Mouse (Mus musculus) macrophage (primary cell): ENCODE measurements around the gene Mapk12. TPM values are rescaled to one million over a fixed set of nuclear protein-coding genes. Genes with fewer than 3 reads are reported as not detected.

ENCODE experiments used
- H3K27ac ChIP-seq: fragments of 350-480 bp; formaldehyde crosslinking; 2 replicates; pipeline ENCODE4 v1.9.0; 2021
- H3K36me3 ChIP-seq: fragments of 350-480 bp; formaldehyde crosslinking; 2 replicates; pipeline ENCODE4 v1.9.0; 2021; ENCODE audit errors: inconsistent target
- H3K4me3 ChIP-seq: fragments of 350-480 bp; formaldehyde crosslinking; 2 replicates; pipeline ENCODE4 v1.9.0; 2021; ENCODE audit errors: inconsistent target
- H3K79me2 ChIP-seq: fragments of 350-480 bp; formaldehyde crosslinking; 2 replicates; pipeline ENCODE4 v1.9.0; 2021; ENCODE audit errors: inconsistent target
- WGBS: methylation state at CpG from one replicate; pipeline ENCODE4 v1.1.7; 2026; ENCODE audit warnings: inconsistent platforms; ENCODE audit not compliant: missing documents; 5-methylcytosine and 5-hydroxymethylcytosine counted together
- polyA plus RNA-seq: library from polyadenylated mRNA; stranded (reverse); fragments of 250-400 nt; gene quantifications from 3 replicates; pipeline ENCODE4 v1.2.4, GENCODE M21; 2018; ENCODE audit warnings: inconsistent platforms

Mapk12 gene
- polyA plus RNA-seq, 1 experiment from 2014 or later: 0.09 TPM

DNA sequence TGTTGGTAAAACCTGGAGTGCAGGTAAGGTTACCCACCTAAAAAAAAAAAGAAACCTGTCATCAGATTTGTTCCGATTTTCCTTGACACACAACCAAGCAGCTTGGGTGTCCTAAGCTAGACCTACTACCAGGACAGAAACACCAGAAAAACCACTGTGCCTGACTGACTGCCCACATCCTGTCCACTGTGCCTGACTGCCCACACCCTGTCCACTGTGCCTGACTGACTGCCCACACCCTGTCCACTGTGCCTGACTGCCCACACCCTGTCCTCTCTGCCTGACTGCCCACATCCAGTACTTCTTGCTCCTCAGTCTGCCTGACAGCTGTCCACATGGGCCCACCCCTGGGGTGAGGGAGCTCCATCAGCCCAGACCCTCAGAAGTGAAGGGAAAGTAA is 33.5 kb downstream of the Mapk12 start:
- peaks cover 86% of the 10 kb centered on the region for H3K36me3 ChIP-seq
- WGBS: 100% methylated on average over 1 of the region's 1 CpGs
- no peak overlapping the region for H3K4me3 ChIP-seq
- H3K79me2 ChIP-seq: no peaks in the 10 kb centered on the region
- no peak overlapping the region for H3K27ac ChIP-seq

DNA sequence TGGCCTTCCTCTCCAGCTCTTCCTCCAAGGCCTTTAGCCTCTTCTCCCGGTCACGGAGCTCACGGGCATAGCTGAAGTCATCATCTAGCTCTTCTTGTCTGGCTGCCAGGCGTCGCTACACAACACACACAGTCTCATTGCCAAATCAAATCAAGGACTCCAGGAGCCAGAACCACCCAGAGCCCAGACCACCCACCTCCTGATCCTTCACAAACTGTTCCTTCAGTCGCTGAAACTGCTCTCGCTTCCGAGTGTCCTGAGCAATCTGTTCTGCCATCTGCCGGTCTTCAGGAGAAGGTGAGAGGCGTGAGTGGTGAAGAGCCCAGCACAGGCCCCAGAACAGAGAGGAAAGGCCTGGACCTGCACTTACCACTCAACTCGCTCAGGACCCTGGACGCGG is 34.4 kb downstream of the Mapk12 start:
- H3K4me3 ChIP-seq: no peak overlapping the region
- no peaks in the 10 kb centered on the region for H3K79me2 ChIP-seq
- H3K36me3 ChIP-seq: peaks cover 86% of the 10 kb centered on the region
- WGBS: 95% methylated on average over 13 of the region's 13 CpGs
- no peak overlapping the region for H3K27ac ChIP-seq

DNA sequence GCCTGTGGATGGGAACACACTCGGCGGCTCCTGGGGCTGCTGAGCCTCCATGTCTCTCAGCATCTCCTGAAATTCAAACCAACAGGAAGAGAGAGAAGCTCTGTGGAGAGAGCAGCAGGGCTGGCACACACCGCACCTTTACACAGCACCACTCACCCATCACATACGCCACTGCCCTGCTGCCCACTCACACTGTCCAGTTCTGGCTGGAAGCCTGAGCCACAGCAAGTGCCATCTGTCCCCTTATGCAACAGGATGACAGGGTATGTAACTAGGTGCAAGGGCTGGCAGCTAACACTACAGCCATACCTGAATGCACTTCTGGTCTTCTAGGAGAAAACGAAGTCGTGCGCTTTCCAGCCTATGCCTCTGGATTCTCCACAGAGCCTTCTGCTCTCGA is 36.1 kb downstream of the Mapk12 start:
- WGBS: 100% methylated on average over 6 of the region's 8 CpGs
- peaks cover 86% of the 10 kb centered on the region for H3K36me3 ChIP-seq
- no peaks in the 10 kb centered on the region for H3K79me2 ChIP-seq
- H3K27ac ChIP-seq: no peak overlapping the region
- H3K4me3 ChIP-seq: no peak overlapping the region

DNA sequence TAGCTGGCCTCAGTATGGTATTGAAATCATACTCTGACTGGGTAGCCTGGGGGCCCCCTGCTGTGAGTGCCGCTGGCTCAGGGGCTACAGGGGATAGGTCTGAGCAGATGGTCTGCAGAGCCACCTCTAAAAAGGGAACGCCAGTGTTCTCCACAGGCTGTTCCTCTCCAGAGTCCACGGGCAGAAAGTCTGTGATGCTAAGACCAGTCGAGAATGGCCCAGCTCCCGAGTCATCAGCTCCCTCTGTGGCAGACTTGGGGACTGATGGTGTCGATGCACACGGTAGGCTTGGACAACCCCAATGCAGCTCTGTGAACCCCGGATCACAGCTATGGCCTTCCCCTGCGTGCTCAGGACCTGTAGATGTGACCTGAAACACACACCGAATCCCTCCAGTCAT is 36.6 kb downstream of the Mapk12 start:
- Histone ChIP-seq H3K27ac (no peak overlapping the region), H3K4me3 (no peak overlapping the region), H3K79me2 (no peaks in the 10 kb centered on the region), H3K36me3 (peaks cover 87% of the 10 kb centered on the region)
- 96% methylated on average over 10 of the region's 10 CpGs for WGBS

DNA sequence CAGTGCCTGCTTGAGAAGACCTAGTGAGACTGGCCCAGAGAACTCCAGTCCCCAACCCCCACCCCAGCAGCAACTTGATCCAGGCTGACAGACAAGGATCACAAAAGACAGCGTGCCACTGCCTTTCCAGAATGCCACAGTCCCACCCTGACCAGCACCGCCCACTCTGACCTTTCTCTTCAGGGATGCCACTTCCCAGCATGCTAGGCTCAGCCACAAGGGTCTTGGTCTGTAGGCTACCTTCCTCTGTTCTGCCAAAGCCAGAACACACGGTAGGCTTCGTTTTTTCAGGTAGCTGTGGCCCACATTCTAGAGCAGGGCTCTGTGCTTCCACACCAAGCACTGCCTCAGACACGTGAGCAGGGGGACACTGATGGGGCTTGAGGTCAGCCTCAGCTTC is 37.9 kb downstream of the Mapk12 start:
- WGBS: 86% methylated on average over 5 of the region's 5 CpGs
- H3K36me3 ChIP-seq: peaks cover 87% of the 10 kb centered on the region
- H3K79me2 ChIP-seq: no peaks in the 10 kb centered on the region
- H3K27ac ChIP-seq: no peak overlapping the region
- no peak overlapping the region for H3K4me3 ChIP-seq

DNA sequence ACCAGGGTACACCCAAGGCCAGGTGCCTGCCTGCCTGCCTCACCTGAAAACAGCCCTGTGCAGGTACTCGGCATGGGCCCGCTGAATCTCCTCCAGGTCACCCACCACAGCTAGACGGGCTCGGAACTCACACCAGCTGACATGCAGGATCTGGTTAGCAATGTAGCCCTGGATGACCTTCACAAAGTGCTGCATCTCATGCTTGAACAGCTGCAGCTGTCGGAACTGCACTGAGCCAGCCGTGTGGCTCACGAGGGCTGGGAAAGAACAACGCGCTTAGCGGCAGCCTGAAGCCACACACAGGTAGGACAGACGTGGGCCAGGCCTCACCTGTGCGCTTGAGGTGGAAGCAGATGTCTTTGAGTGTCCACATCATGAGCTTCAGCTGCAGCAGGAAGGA is 39.7 kb downstream of the Mapk12 start:
- no peak overlapping the region for H3K27ac ChIP-seq

DNA sequence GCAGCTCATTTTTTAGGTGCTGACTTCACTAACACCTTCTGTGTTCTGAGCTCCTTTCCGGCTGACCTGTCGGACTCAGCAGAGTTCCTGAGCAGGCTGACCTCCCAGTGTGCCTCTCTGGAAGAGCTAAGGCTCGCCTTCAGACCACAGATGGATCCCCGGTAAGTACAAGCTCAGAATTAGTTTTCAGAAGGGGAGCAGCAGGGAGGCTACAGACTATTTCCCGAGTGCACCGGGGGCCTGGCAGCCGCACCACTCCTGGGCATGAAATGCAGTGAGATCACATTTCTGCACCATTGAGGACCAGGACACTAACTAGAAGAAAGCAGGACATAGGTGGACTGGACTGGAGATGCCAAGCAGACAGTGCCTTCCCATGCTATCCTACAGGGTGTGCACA is 41.9 kb downstream of the Mapk12 start:
- no peaks in the 10 kb centered on the region for H3K79me2 ChIP-seq
- no peak overlapping the region for H3K4me3 ChIP-seq
- H3K27ac ChIP-seq: no peak overlapping the region
- 93% methylated on average over 7 of the region's 7 CpGs for WGBS
- H3K36me3 ChIP-seq: peaks cover 88% of the 10 kb centered on the region

More for the DNA sequence above, 39.7 kb downstream of the Mapk12 start:
- peaks cover 86% of the 10 kb centered on the region for H3K36me3 ChIP-seq
- WGBS: 95% methylated on average over 11 of the region's 12 CpGs
- no peaks in the 10 kb centered on the region for H3K79me2 ChIP-seq
- H3K4me3 ChIP-seq: no peak overlapping the region

DNA sequence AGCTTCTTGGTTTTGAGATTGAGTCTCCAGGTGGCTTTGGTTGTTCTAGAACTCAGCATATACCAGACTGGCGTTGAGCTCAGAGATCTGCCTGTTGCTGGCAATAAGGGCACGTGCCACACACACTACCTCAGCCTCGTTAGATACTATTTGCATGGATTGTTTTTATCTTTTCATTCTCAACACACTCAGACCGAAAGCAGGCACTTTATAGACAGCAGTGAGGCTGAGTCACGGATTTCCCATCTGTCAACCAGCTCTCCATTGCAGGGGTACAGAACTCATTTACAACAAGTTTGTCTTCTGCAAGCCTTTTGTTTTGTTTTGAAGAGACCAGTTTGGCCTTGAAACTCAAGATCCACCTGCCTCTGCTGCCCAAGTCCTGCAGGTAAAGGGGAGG is 43.1 kb downstream of the Mapk12 start:
- no peaks in the 10 kb centered on the region for H3K79me2 ChIP-seq
- no peak overlapping the region for H3K27ac ChIP-seq
- peaks cover 93% of the 10 kb centered on the region for H3K36me3 ChIP-seq
- 98% methylated on average over 5 of the region's 5 CpGs for WGBS
- H3K4me3 ChIP-seq: no peak overlapping the region

DNA sequence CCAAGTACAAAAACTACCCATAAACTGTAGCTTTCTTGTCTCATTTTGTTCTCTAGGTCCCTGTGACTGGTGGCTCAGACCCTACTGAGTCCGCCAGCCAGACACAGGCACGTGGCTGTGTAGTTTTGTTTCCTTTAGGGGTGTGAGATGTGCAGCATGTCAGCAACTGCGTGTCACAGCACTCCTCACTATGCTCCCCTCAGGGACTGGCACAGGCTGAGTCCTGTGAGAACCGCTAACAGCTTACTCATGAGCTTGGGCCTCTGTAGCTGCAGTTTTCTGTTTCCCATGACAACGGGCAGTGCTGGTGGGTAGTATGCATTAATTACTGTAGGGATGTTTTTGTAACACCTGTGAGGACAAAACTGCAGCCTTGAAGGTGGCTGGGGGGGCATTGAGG is 48.3 kb downstream of the Mapk12 start:
- peaks cover 48% of the 10 kb centered on the region for H3K36me3 ChIP-seq
- no peak overlapping the region for H3K4me3 ChIP-seq
- WGBS: 97% methylated on average over 5 of the region's 5 CpGs
- peaks cover 11% of the 10 kb centered on the region; the same call in 1 of the 2 replicates for H3K79me2 ChIP-seq
- no peak overlapping the region for H3K27ac ChIP-seq

DNA sequence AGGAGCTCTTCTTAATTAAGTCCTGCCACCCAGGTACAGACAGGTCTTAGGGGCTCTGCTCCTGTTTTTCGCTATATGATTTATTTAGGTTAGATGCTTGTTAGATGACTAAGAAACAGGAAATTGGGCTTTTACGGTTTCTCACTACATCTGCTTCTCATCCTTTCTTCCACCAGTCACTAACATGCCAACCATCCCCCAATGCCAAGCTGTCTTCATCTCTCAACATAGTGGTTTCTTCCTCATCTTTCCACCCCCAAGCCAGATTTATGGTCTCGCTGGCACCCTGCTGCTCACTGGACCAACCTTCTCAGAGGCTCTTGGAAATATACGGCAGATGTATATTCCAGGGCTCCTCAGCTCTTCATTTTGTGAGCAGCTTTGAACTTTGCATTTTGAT is 49.8 kb downstream of the Mapk12 start:
- WGBS: 87% methylated on average over 4 of the region's 4 CpGs
- peaks cover 41% of the 10 kb centered on the region for H3K36me3 ChIP-seq

DNA sequence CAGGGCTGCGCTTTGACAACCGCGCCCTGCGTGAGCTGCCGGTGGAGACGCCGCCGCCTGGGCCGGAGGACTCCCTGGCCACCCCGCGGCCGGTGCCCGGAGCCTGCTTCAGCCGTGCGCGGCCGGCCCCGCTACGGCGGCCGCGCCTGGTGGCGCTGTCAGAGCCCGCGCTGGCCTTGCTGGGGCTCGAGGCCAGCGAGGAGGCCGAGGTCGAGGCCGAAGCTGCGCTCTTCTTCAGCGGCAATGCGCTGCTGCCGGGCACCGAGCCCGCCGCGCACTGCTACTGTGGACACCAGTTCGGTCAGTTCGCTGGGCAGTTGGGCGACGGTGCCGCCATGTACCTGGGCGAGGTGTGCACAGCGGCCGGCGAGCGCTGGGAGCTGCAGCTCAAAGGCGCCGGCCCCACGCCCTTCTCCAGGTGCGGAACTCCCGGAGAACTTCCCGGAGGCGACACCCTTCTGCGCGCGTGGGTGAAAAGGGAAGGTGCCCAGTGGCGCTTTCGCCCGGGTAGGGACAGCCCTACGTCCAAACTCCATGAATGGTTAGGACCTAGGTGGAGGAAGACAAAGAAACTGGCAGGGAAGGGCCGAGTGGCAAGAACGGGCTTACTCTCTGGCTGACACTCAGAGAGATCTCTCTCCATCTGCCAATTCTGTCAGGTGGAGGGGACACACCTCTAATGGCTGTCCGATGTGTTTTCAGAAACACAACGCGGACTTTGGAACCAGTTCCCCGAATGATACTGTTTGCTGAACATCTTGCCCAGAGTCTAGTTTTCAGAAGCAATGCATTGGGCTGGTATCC is 51.1 kb downstream of the Mapk12 start:
- WGBS: 3% methylated on average over 62 of the region's 68 CpGs
- peaks cover 11% of the 10 kb centered on the region; the same call in 1 of the 2 replicates for H3K79me2 ChIP-seq
- H3K27ac ChIP-seq: no peak overlapping the region
- peaks cover 41% of the 10 kb centered on the region for H3K36me3 ChIP-seq
- H3K4me3 ChIP-seq: peak overlapping the region; percentile 45

More for the DNA sequence above, 49.8 kb downstream of the Mapk12 start:
- no peak overlapping the region for H3K4me3 ChIP-seq
- no peak overlapping the region for H3K27ac ChIP-seq
- peaks cover 11% of the 10 kb centered on the region; the same call in 1 of the 2 replicates for H3K79me2 ChIP-seq

DNA sequence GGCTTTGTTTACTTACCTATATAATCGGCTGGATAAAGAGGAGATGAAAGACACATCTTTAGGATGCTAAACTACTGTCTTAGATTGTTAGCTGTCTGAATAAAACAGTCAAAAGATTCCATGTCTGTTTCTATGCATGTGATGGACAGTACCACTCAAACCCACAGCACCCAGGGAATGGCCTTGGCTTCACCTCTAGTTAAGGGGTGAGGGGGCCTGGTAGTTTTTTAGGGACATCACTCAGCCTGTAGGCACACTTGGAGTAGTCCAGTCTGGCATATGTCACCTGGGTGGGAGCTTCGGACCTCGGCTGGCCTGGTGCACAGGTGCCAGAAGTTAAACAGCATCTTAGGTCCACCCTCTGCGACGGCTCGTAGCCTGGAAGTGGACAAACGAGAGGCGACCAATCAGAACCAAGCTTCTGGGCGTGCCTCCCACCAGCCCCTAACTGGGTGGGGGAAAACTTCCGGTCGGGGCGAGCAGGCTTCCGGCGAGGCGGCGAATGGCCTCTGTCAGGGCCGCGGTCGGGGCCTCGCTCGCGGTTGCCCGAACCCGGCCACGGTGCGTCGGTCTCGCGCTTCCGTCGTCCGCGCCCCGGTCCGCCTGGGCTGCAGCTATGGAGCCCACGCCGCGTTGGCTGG is 51.8 kb downstream of the Mapk12 start, which contains the start of gene Selenoo:
Gene Selenoo (plus strand): TSS at position 478 of the 641 bp plus-strand sequence.
- Histone ChIP-seq H3K36me3 (peaks cover 41% of the 10 kb centered on the region), H3K27ac (no peak within 1 kb of the TSS), H3K79me2 (peaks cover 11% of the 10 kb centered on the region; the same call in 1 of the 2 replicates), H3K4me3 (peak within 1 kb of the TSS; percentile 45)
- 1% methylated on average over 38 of the region's 38 CpGs for WGBS

DNA sequence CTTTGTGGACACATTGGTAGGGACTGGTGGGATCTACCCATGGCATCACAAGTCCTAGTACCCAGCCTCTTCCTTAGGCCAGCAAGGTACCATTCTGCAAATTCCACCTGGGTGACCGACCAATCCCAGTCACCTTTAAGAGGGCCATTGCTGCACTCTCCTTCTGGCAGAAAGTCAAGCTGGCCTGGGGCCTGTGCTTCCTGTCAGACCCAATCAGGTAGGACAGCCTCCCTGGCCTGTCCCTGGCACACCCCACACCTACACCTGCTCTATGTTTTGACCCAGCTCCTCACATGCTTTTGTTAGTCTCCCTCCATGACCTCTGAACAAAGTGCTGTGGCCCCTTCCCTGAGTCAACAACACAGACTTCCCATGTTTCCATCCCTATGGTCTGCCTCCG is 55.7 kb downstream of the Mapk12 start:
- Histone ChIP-seq H3K36me3 (peaks cover 50% of the 10 kb centered on the region), H3K4me3 (no peak overlapping the region), H3K27ac (no peak overlapping the region), H3K79me2 (peaks cover 23% of the 10 kb centered on the region)
- WGBS: 95% methylated on average over 2 of the region's 2 CpGs

DNA sequence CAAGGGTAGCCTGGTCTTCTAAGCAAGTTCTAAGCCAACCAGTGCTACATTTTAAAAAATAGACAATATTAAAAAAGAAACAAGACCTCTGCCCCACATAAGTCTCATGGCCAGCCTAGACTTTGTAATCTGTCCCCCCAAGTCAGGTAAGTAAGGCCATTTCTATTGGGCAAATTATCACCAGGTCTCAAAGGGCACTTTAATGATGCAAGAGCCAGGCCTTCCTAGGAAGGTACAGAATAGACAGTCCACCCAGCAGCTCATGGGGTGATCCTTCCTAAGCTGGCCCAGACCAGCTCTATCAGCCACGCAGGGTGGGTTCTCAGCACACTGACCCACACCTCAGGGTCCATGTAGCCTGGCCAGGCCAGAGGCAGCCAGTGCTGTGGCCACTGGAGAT is 56.6 kb downstream of the Mapk12 start:
- Histone ChIP-seq H3K36me3 (peaks cover 50% of the 10 kb centered on the region), H3K4me3 (no peak overlapping the region), H3K27ac (no peak overlapping the region), H3K79me2 (peaks cover 29% of the 10 kb centered on the region)
- WGBS: 100% methylated on average over 1 of the region's 1 CpGs
